Mouse (Mus musculus) neutrophil, adult 59 days (primary cell): ENCODE measurements around the gene Gm20823. TPM values are rescaled to one million over a fixed set of nuclear protein-coding genes. Genes with fewer than 3 reads are reported as not detected.

Experiments used
- total RNA-seq, 2 experiments: library from RNA; stranded (reverse); gene quantifications; 1 replicate in 1 of 2; 2 replicates in 1 of 2; pipeline ENCODE4 v1.2.4; 2023

Gm20823 gene
- total RNA-seq = not detected

DNA sequence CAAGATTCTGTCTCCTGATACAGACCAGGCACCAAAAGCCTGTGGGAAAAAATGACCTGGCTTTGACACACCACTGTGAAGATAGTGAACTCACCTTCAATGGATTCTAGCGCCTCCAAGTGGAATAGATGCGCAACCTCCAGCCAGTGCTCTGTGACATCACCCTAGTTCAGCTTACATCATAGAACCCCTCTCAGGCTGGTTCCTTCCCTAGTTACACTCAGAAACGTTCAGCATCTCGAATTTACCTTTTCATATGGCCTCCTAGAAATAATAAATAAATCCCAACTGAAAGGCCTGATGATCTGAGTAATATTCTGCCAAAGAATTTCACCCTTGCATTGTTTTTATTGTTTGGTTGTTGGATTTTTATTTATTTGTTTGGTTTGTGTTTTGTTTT is at the start of gene Gm20823:
Gene Gm20823, minus strand, starts transcription at position 101 of the 400 bp plus-strand sequence.

